ENCODE assay signal across 15 mouse cellular contexts in the genomic region with DNA sequence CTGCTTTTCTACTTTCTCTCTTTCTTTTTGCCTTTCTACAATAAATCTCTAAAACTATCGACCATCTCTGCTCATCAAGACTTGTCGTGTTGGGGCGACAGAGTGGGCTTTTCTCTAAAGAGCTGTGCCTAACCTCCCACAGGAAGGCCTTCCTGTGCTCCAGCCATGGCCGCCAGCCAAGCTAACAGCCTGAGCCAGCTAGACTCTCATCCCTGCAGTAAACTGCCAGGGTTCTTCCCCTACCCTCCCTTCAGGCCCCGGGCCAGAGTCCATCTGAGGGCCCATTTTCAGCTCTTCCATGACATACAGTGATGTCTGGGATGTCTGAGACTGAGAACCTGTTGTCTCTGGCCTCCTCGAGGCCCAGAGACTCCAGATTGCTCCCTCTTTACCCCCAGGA.
DNase-seq lines count a peak whose midpoint lies in the region; ATAC-seq lines count a peak whose summit lies in the region.
"Had no signal": no experiment of that assay in that cellular context is flagged by ENCODE, and none has a peak within 500 bp of the region (broad histone marks: within the 10 kb centered on the region; RNA-seq: fewer than 3 reads in every experiment).

No protein-coding gene starts in this region.

- DNase-seq in heart, adult 18-20 months = peak; percentile 37 to 46
- peak; percentile 22 for DNase-seq in ovary, postnatal 14 days (ENCODE audit: low spot score)
- DNase-seq in ovary, postnatal 10 days (ENCODE audit: low spot score) = no peak
- peak; percentile 87 to 90 for DNase-seq in cerebellum, postnatal 14 days
- peak; percentile 87 to 92 for DNase-seq in kidney, postnatal 36 days
- DNase-seq in frontal cortex, postnatal 36 days (ENCODE audit: low spot score in 2 of 2) = no peak
- DNase-seq in layer of hippocampus, adult 9-10 months (ENCODE audit: low spot score) = no peak
- DNase-seq: forebrain, postnatal 0 days had no signal

- H3K27ac ChIP-seq in heart, embryonic 11.5 days (ENCODE audit: low read depth, low read length) = no peak overlapping the region
- H3K27ac ChIP-seq: heart, embryonic 15.5 days; midbrain, embryonic 12.5 days; neural tube, embryonic 13.5 days had no signal

- no peaks in the 10 kb centered on the region for H3K36me3 ChIP-seq in heart, embryonic 11.5 days (ENCODE audit: control insufficient read depth, insufficient read depth, low read length)
- H3K36me3 ChIP-seq: heart, embryonic 15.5 days; midbrain, embryonic 12.5 days; neural tube, embryonic 13.5 days had no signal

- no peak overlapping the region for H3K4me2 ChIP-seq in heart, embryonic 11.5 days
- H3K4me2 ChIP-seq: heart, embryonic 15.5 days; midbrain, embryonic 12.5 days; neural tube, embryonic 13.5 days had no signal

- 79% methylated on average over 6 of the region's 6 CpGs for WGBS in heart, embryonic 11.5 days (ENCODE audit: insufficient replicate concordance)

- no peak for ATAC-seq in heart, embryonic 11.5 days (replicated peaks; ENCODE audit: insufficient number of reproducible peaks, low FRiP score, low TSS enrichment)
- ATAC-seq: forebrain, postnatal 0 days; inflammation-experienced regulatory T-cells, adult 6 months; lung, postnatal 0 days; Patski had no signal

- no peaks in the 10 kb centered on the region for H3K4me1 ChIP-seq in heart, embryonic 11.5 days (ENCODE audit: control insufficient read depth, insufficient read depth, low read length)
- H3K4me1 ChIP-seq: midbrain, embryonic 12.5 days; neural tube, embryonic 13.5 days had no signal

- H3K27me3 ChIP-seq in heart, embryonic 11.5 days (ENCODE audit: control insufficient read depth, insufficient read depth, low read length) = no peaks in the 10 kb centered on the region
- H3K27me3 ChIP-seq: heart, embryonic 15.5 days; midbrain, embryonic 12.5 days; neural tube, embryonic 13.5 days; Patski had no signal

- no peak overlapping the region for H3K9ac ChIP-seq in heart, embryonic 11.5 days (ENCODE audit: low read depth, low read length)
- H3K9ac ChIP-seq: forebrain, postnatal 0 days; heart, embryonic 15.5 days; midbrain, embryonic 12.5 days; neural tube, embryonic 13.5 days had no signal

- H3K4me3 ChIP-seq in heart, embryonic 11.5 days (ENCODE audit: low read depth, low read length) = no peak overlapping the region
- H3K4me3 ChIP-seq: heart, embryonic 15.5 days; midbrain, embryonic 12.5 days; neural tube, embryonic 13.5 days had no signal

- H3K9me3 ChIP-seq in heart, embryonic 11.5 days (replicated peaks; ENCODE audit: control insufficient read depth, low read length) = no peaks in the 10 kb centered on the region
- H3K9me3 ChIP-seq: heart, embryonic 15.5 days; midbrain, embryonic 12.5 days; neural tube, embryonic 13.5 days had no signal

Comparison
In these comparisons a context has a peak if more than half of its experiments do, and no peak if none do; other contexts are left out.
1. DNase-seq: peak in heart, adult 18-20 months (2 of 2), ovary, postnatal 14 days (single experiment), cerebellum, postnatal 14 days (2 of 2) and kidney, postnatal 36 days (2 of 2); none in ovary, postnatal 10 days (single experiment), frontal cortex, postnatal 36 days (0 of 2) and layer of hippocampus, adult 9-10 months (single experiment).